Mouse (Mus musculus): Measurements from ENCODE around the gene Trim59. TPM values are rescaled to one million over a fixed set of nuclear protein-coding genes. Genes with fewer than 3 reads are reported as not detected.

Gene Trim59
- 120 and 124 TPM in 2 replicates for polyA plus RNA-seq (2015; fragmentation: Nextera tagmentation; extraction: Ambion mirVana)

DNA sequence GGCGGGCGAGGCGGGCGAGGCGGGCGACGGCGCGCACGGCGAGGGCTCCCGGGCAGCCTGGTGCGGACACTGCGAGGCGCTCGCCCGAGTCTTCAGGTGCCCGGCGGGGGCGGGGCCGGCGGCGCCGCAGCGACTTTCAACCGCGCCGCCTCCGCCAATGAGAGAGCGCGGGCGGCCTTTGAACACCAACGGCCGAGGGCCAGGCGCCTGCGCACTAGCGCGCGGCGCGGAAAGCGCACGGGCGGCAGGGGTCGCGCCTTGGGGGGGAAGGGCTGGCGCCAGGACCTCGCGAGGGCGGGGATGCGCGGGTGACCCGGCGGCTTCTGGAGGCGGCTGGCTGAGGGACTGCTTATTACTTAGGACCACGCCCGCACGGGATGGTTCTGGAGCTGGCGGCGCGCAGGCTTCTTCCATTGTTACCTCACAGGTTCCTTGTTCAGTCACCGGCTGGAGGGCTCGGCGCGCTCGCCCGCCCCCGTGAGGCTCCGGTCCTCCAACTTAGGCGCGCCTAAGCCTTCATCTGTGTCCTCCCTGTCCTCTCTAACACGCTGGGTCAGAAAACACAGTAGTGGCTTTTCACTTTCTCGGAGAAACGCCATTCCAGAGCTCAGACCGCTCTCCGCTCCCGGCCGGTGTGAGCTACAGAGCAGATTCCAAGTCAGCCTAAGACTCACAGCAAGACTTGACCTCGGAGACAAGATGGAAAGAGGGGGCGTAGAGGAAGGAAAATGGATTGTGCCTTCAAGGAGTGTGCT is at the start of gene Trim59:
Trim59 (minus strand) TSS at position 111 of the 755 bp plus-strand sequence.
- Histone ChIP-seq H3K4me2 (peak within 1 kb of the TSS; percentile 76), H3K27me3 (no peaks in the 10 kb centered on the region), H3K36me3 (peaks cover 4% of the 10 kb centered on the region), H3K4me1 (peaks cover 20% of the 10 kb centered on the region), H3K9me3 (no peaks in the 10 kb centered on the region), H3K27ac (peak within 1 kb of the TSS; percentile 92), H3K4me3 (peak within 1 kb of the TSS; percentile 86), H3K9ac (peak within 1 kb of the TSS; percentile 90)
- ATAC-seq (ENCODE audit: insufficient number of reproducible peaks, insufficient read depth, low FRiP score, low TSS enrichment, low read depth) = peak; percentile 93
- WGBS = under 1% methylated on average over 79 of the region's 80 CpGs

DNA sequence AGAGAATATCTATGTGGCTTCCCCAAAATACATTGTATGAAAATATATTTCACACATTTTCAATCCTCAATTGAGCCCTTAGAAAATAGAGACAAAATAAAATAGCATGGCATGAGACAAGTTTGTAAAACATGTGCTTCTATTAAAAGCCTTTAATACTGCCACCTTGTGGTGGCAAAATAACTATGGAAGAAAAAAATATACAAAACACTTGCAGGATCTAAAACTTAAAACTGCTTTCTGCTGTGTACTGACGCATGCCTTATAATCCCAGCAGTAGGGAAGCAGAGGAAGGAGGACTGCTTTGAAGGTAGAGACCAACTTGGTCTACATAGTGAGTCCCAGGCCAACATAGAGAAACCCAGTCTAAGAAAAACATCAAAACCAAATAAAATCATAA is 19.4 kb upstream of the Trim59 start:
- Histone ChIP-seq H3K9ac (no peak overlapping the region), H3K4me2 (no peak overlapping the region), H3K4me3 (no peak overlapping the region), H3K27me3 (no peaks in the 10 kb centered on the region), H3K27ac (no peak overlapping the region), H3K4me1 (no peaks in the 10 kb centered on the region), H3K9me3 (no peaks in the 10 kb centered on the region), H3K36me3 (no peaks in the 10 kb centered on the region)
- no peak for ATAC-seq (ENCODE audit: insufficient number of reproducible peaks, insufficient read depth, low FRiP score, low TSS enrichment, low read depth)
- WGBS = 34% methylated on average over 1 of the region's 1 CpGs

DNA sequence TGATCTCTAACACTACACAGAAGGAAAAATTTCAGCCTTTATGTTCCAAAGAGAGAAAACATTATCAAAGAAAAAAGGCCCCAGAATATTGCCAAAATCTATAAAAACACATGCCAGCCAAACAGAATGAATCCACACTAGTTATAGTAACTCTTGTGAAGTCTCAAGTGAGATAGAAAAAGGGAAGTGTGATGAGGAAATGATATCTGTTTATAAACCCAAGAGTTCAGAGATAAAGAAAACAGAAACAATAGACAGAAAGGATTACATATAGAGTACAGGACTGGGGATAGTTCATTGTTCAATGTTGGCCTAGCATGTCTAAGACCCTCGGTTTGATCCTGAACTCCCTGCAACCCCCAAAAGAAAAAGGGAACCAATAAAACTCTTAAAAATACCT is 18.2 kb upstream of the Trim59 start:
- no peak overlapping the region for H3K27ac ChIP-seq
- no peak for ATAC-seq (ENCODE audit: insufficient number of reproducible peaks, insufficient read depth, low FRiP score, low TSS enrichment, low read depth)
- WGBS = 93% methylated on average over 1 of the region's 1 CpGs

DNA sequence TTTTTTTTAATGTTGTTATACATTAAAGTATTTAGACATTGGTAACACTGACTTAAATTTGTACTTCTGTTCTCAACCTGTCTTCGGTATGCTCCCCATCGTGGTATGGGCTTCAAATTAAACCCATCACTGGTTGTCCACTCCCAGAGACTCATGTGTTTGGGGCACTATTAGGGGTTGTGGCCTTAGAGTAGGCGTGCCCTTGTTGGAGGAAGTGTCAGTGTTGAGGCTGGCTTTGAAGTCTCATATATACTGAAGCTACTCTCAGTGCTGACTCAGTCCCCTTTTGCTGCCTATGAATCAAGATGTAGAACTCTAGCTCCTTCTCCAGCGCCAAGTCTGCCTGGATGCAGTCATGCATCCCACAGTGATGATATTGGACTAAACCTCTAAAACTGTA is 16.1 kb upstream of the Trim59 start:
- Histone ChIP-seq H3K4me1 (no peaks in the 10 kb centered on the region), H3K9me3 (no peaks in the 10 kb centered on the region), H3K9ac (no peak overlapping the region), H3K4me2 (no peak overlapping the region), H3K36me3 (no peaks in the 10 kb centered on the region), H3K27me3 (no peaks in the 10 kb centered on the region), H3K4me3 (no peak overlapping the region), H3K27ac (no peak overlapping the region)
- no peak for ATAC-seq (ENCODE audit: insufficient number of reproducible peaks, insufficient read depth, low FRiP score, low TSS enrichment, low read depth)
- 95% methylated on average over 4 of the region's 4 CpGs for WGBS

More for the DNA sequence above, 18.2 kb upstream of the Trim59 start:
- Histone ChIP-seq H3K9me3 (no peaks in the 10 kb centered on the region), H3K4me1 (no peaks in the 10 kb centered on the region), H3K9ac (no peak overlapping the region), H3K27me3 (no peaks in the 10 kb centered on the region), H3K4me2 (no peak overlapping the region), H3K36me3 (no peaks in the 10 kb centered on the region), H3K4me3 (no peak overlapping the region)

DNA sequence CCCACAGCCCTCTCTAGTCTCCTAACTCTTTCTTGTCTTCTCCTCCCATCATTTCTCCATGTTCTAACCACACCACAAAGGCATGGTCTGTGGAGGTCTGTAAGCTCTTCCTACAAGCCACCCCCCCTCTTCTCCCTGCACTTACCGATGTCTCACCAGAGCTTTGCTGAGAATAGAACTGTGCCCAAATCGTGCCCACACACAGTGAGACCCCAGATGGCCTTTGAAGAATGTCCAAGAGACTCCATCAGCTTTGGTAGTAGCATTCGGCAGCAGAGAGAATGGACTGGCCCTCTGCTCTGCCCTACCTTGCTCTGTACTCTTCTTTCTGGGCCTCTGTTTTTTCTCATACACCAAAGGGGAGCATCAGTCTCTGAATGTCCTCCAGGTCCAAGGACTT is 11.3 kb upstream of the Trim59 start:
- Histone ChIP-seq H3K9me3 (no peaks in the 10 kb centered on the region), H3K4me3 (no peak overlapping the region), H3K36me3 (no peaks in the 10 kb centered on the region), H3K4me2 (no peak overlapping the region), H3K4me1 (no peaks in the 10 kb centered on the region), H3K27me3 (no peaks in the 10 kb centered on the region), H3K27ac (no peak overlapping the region), H3K9ac (no peak overlapping the region)
- 88% methylated on average over 3 of the region's 3 CpGs for WGBS
- ATAC-seq (ENCODE audit: insufficient number of reproducible peaks, insufficient read depth, low FRiP score, low TSS enrichment, low read depth) = no peak

DNA sequence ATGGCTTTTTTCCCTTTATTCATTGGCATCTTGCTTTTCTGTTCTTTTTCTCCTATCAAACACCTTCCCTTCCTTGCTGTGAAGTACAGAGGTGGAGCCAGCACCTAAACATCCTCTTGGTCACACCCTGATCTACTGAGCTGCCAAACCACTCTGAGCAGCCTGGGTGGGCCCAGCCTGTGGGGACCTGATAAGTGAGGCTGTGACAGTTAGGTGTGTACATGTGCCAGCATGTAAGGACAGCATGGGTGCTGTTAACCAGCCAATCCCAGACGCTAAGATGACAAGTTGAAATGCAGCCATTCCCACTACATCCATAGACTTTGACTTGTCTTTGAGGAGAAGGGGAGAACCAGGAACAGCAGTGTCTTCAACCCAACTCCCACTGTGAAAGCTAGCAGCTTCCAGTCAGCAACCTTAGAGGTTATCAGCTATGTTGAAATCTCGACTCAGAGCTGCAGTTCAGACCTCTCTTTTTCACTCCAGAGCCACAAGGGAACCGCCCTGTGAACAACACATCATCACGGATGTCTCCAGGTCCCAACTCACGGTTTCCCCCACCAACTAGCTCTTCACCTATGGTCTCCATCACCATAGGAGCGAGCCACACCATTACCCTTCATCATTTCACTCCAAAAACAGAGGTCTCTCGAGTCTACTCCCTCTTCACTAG is 10.3 kb upstream of the Trim59 start:
- H3K9me3 ChIP-seq = no peaks in the 10 kb centered on the region
- H3K27me3 ChIP-seq = no peaks in the 10 kb centered on the region
- H3K36me3 ChIP-seq = no peaks in the 10 kb centered on the region
- 83% methylated on average over 7 of the region's 7 CpGs for WGBS
- no peak overlapping the region for H3K9ac ChIP-seq
- H3K4me2 ChIP-seq = no peak overlapping the region
- H3K4me3 ChIP-seq = no peak overlapping the region
- no peak overlapping the region for H3K27ac ChIP-seq
- no peak for ATAC-seq (ENCODE audit: insufficient number of reproducible peaks, insufficient read depth, low FRiP score, low TSS enrichment, low read depth)
- H3K4me1 ChIP-seq = no peaks in the 10 kb centered on the region

DNA sequence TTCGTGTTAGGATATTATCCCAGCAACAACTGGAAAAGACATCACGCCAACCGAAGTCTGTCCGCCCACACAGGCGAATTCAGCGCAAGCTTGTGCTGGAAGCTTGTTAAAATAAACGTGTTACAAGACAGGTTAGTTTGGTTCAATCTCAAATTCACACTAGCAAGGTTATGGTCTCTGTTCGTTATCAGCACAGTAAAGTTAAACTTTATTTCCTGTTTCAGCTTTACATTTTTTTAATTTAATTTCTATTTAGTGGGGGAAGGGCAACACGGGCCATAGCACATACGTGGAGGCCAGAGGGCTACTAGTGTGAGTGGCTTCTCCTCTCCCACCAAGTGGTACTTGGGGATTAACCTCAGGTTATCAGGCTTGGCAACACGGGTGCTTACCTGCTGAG is 7.3 kb upstream of the Trim59 start:
- Histone ChIP-seq H3K27ac (no peak overlapping the region), H3K4me3 (no peak overlapping the region), H3K4me1 (no peaks in the 10 kb centered on the region), H3K4me2 (no peak overlapping the region), H3K9me3 (no peaks in the 10 kb centered on the region), H3K27me3 (no peaks in the 10 kb centered on the region), H3K36me3 (no peaks in the 10 kb centered on the region), H3K9ac (no peak overlapping the region)
- ATAC-seq (ENCODE audit: insufficient number of reproducible peaks, insufficient read depth, low FRiP score, low TSS enrichment, low read depth) = no peak
- WGBS = 89% methylated on average over 11 of the region's 11 CpGs

DNA sequence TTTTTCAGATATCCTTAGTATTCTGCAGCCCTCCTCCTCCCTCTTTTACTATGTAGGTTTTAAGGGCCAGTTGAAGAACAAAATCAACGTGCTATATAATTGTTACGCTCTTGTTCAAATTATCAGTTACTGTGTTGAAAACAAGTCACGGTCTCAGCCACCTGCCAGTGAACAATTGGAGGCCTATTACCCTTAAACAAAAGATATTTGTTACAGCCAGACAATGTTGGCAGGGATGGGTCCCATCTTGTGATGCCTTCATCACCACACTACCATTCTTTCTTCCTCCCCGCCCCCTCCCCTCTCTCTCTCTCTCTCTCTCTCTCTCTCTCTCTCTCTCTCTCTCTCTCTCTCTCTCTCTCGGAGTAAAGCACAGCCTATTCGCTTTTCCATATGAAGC is 4.5 kb upstream of the Trim59 start:
- 74% methylated on average over 6 of the region's 6 CpGs for WGBS
- ATAC-seq (ENCODE audit: insufficient number of reproducible peaks, insufficient read depth, low FRiP score, low TSS enrichment, low read depth) = no peak
- H3K4me1 ChIP-seq = peaks cover 9% of the 10 kb centered on the region; the same call in 1 of the 2 replicates
- no peak overlapping the region for H3K4me2 ChIP-seq
- H3K9me3 ChIP-seq = no peaks in the 10 kb centered on the region
- no peak overlapping the region for H3K4me3 ChIP-seq
- no peaks in the 10 kb centered on the region for H3K27me3 ChIP-seq
- no peak overlapping the region for H3K9ac ChIP-seq
- no peak overlapping the region for H3K27ac ChIP-seq
- no peaks in the 10 kb centered on the region for H3K36me3 ChIP-seq

DNA sequence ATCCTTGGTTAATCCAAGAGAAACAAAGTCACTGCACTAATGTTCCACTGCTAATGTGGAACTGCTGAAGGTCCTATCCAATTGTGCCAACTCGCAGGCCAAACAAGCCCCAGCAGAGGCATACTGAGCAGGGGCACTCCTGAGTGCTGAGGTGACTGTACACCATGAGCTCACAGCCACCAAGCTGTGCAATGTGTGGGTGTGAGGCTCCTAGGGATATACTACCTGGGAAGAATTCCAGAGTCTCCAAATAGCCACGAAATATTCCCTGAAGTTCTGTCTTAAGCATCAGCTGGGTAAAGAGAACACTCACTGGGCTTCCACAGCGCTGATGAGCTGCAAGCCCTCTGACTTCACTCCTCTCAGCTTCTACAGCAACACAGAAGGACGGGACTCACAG is 3.1 kb upstream of the Trim59 start:
- H3K4me1 ChIP-seq = peaks cover 11% of the 10 kb centered on the region
- no peak overlapping the region for H3K9ac ChIP-seq
- no peak for ATAC-seq (ENCODE audit: insufficient number of reproducible peaks, insufficient read depth, low FRiP score, low TSS enrichment, low read depth)
- no peak overlapping the region for H3K4me2 ChIP-seq
- WGBS = 84% methylated on average over 4 of the region's 4 CpGs
- no peaks in the 10 kb centered on the region for H3K27me3 ChIP-seq
- no peaks in the 10 kb centered on the region for H3K36me3 ChIP-seq
- no peaks in the 10 kb centered on the region for H3K9me3 ChIP-seq
- H3K4me3 ChIP-seq = no peak overlapping the region
- H3K27ac ChIP-seq = no peak overlapping the region

DNA sequence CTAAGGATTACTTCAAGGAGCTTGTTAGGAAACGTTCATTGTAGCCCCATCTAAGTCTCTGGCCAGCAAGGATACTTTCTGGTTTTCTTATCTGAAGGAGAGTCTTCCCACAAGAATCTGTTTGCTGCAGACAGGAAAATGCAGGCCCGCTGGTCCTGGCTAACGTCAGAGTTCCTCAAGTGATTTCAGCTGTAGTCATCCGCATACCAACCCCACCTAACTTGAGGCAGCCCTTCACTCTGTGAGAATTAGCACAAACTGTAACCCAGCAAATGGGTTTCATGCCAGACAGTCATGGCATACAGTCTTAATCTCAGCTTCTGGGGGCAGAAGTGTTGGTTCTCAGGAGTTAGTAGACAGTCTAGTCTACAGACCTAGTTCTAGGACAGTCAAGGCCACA is 2.0 kb upstream of the Trim59 start:
- Histone ChIP-seq H3K9ac (no peak overlapping the region; the same call in 1 of the 2 replicates), H3K4me3 (no peak overlapping the region), H3K4me2 (no peak overlapping the region), H3K27ac (no peak overlapping the region), H3K27me3 (no peaks in the 10 kb centered on the region), H3K9me3 (no peaks in the 10 kb centered on the region), H3K4me1 (peaks cover 16% of the 10 kb centered on the region), H3K36me3 (no peaks in the 10 kb centered on the region)
- ATAC-seq (ENCODE audit: insufficient number of reproducible peaks, insufficient read depth, low FRiP score, low TSS enrichment, low read depth) = no peak
- 54% methylated on average over 4 of the region's 4 CpGs for WGBS

DNA sequence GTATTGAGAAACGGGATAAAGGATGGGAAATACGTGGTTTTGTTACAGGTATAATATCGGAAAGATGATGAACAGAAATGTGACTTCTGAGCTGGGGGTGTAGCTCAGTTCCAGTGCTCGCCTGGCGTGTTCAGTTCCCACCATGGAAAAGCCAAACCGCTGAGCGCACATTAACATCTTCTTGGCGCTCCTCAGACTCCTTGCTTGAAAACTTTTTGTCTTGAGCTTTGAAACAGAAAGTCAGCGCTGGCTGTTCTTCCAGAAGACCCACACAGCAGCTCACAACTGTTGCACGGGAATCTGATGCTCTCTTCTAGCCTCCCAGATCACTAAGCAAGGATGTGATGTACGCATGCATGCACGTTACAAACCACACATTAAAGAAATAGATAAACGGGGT is 1.2 kb upstream of the Trim59 start:
- Histone ChIP-seq H3K27ac (no peak overlapping the region), H3K27me3 (no peaks in the 10 kb centered on the region), H3K36me3 (no peaks in the 10 kb centered on the region; the same call in 1 of the 2 replicates), H3K4me3 (peak overlapping the region; percentile 86), H3K4me1 (peaks cover 20% of the 10 kb centered on the region), H3K9me3 (no peaks in the 10 kb centered on the region), H3K9ac (peak overlapping the region; percentile 90), H3K4me2 (peak overlapping the region; percentile 76)
- WGBS = 17% methylated on average over 13 of the region's 13 CpGs
- no peak for ATAC-seq (ENCODE audit: insufficient number of reproducible peaks, insufficient read depth, low FRiP score, low TSS enrichment, low read depth)

DNA sequence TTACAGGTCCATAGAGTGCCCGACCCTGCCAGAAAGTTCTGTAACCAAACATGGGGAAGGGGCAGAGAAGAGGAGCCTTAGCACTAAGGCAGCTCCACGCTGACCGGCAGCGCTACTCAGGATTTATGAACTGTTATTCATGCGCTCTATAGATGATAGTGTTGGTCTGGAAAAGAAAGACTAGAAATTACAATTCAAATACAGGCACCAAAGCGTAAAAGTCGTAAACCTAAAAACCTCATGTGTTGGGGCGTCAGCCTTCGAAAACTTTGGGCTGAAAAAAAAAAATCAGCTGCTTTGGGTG is 797 bp upstream of the Trim59 start:
- H3K27ac ChIP-seq = peak overlapping the region; percentile 92
- peak overlapping the region; percentile 86 for H3K4me3 ChIP-seq
- H3K4me1 ChIP-seq = peaks cover 20% of the 10 kb centered on the region
- H3K4me2 ChIP-seq = peak overlapping the region; percentile 76
- H3K9me3 ChIP-seq = no peaks in the 10 kb centered on the region
- peak overlapping the region; percentile 90 for H3K9ac ChIP-seq
- ATAC-seq (ENCODE audit: insufficient number of reproducible peaks, insufficient read depth, low FRiP score, low TSS enrichment, low read depth) = peak; percentile 12; the same call in 1 of the 2 replicates
- no peaks in the 10 kb centered on the region for H3K27me3 ChIP-seq
- H3K36me3 ChIP-seq = peaks cover under 1% of the 10 kb centered on the region
- WGBS = 6% methylated on average over 9 of the region's 9 CpGs

Data from embryonic facial prominence, embryonic 13.5 days (tissue).